Mouse (Mus musculus) liver, adult (tissue): ENCODE measurements at regions not wholly inside any gene's neighbourhood (a gene's known extent, or its start where the extent isn't known, plus 50 kb on each side); places are given as distances from the start of the nearest gene placed in this dataset.

Source experiments
- GATA4 ChIP-seq: IDR thresholded peaks from 2 replicates; pipeline ENCODE4 v1.6.1; 2014; ENCODE audit warnings: mild to moderate bottlenecking, low read length; ENCODE audit not compliant: insufficient replicate concordance

DNA sequence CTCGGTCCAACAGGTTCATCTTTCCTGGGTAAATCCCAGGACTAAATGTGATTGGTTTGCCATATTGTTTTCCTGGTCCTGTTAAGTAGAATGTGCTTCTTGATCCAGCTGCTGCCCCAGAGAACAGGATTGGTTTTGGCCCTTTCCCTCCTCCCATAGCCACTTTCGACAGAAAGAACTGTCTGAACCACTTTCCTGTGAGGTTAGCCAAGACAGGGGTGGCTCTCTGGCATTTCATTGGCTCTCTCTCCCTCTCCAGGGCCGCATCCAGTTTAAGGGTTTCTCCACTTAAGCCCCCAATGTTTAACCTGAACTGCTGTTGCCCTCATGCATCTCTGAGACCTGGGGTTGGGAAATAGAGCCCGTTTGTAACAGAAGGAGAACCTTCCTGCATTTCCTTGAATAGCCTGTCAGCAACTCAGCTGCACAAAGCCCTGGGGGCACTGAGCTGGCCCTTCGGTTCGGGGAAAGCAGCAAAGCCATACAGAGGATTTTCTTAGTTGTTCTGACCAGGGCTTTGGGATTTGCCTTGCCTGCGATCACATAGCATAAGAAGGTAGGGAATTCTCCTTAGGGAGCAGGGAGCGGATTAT, 109.7 kb downstream of the Snx19 start:
- no peak for TF ChIP-seq GATA4

DNA sequence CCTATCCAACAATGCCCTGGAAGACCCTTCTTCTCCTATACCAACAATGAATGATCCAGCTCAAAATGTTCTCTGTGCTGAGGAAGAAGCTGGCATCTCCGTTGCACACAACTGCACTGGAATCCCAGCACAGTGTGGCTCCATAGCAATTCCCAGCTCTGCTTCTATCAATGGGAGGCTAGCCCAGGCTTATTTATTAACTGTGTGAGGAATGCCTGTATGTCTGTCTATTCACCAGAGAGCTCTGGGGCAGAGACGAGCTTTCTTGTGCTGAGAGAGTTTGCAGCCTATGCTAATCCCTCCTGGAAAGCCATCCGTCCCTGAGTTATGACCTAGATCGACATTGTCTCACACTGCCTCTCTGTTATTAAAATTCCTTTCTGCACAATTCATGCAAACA, 108.1 kb downstream of the Snx19 start:
- TF ChIP-seq GATA4, result no peak

DNA sequence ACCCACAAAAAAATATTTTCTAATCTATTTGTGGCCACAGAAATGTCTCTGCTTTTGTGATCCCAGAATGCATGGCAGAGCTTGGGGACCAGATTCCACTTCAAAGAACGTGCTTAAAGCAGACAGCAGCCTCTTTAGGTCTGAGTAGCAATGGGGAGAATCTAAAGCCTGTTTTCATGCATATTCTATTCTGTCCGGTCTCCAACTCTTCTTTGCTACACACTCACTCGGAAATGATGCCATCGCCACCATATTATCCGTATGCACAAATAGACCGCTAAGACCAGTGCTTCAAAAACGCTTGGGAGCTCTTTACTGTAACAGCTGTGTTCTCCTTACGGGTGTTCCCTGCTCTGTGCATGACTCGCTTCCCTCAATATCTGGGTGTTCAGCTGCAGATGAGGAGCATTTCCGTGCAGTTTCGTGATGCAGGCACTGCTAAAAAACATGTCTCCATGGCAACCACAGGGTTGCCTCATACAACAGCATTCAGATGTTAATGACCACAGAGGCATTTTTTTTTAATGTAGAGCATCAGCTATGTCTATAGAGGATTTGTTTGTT, 107.0 kb downstream of the Snx19 start:
- TF ChIP-seq GATA4, result no peak

DNA sequence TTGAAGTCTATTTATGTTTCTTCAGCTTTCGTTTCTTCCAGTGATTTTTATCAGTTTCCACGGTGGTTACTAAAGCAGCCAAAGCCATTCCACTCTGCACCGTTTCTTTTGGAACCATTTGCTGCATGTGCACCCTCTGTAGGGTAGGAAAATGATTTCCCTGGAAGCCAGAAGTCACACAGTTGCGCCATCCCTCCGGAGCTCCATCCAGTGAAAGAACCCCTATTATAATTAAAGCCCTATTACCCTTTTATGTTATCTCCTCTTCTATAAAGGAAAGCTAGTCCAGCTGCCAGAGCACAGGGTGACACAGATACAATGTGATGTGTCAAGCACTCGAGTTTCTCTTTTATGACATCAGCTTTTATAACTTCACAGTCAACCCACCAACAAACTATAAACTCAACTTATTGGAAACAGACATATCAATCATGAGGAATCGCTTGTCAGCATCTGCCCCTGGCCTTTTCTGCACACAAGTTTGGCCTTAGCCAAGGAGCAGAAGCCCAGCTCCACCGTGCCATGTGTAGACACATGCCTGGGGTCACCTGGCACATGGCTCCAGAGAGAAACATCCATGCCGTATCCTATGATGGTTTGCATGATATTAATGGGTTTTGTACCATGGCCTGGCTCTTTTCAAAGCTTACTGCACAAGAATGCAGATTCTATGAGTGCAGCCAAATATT, 106.3 kb downstream of the Snx19 start:
- TF ChIP-seq GATA4, result no peak

DNA sequence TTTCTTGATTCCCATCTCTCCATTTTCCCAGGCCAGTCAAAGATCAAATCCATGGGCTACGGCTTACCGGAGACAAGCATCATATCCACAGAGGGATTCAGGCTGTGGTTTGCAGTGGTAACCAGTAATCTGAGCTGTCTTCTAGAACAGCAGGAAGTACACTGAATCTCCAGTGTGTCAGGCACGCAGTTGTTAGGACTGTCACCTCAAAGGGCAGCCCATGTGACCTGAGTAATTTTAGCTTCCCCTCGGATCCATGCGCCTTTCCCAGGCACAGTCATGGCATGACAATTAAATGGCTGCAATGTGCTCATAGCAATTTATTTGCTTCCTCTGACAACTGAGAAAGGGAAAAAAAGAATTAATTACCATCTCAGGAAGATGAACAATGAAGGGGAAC, 98.2 kb downstream of the Snx19 start:
- no peak for TF ChIP-seq GATA4

DNA sequence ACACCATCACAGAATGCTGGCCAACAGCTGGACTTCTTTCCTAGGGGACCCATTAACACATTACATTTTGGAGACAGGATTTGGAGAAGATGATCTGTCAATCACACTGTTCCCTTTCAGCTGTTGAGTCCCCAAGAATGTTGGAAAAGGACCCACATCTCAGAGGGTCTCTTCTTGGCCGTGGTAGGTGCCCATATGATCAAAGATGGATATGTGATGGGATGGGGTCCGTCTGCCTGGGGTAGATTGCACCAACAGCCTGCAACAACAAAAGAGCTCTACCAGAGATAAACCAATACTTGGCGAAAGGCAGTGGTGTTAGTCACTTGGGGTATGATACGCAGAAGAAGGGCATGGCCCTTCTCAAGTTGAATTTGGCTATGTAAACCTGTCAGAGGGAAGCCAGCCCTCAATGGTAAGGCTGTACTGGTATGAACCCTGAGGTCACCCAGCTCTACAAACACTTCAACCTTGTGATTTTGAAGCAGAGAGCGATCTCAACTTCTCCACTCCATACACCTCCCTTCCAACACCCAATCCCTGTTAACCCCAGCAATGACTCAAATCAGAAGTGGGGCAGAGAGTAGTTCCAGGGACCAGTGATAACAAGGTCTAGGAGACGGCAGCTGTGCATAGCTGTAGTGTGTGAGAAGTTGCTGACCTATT, 97.6 kb downstream of the Snx19 start:
- no peak for TF ChIP-seq GATA4

DNA sequence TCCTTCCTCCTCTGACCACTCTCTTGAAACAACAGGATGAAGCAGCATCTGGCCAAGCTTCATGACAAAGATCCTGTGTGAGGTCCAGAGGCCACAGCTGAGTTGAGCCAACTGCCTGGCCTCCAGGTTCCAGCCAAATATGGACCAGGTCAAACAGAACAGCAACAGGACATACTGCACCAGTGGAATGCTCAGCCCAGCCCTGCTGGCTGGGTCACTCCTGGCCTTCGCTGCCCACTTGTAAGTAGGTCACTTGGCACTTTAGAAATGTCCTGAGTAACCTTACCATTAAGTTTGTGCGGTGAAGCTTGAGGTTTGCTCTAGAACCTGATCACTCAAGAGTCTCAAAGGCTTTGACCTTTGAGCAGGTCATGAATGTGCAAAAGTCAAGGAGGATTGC, 96.9 kb downstream of the Snx19 start:
- TF ChIP-seq GATA4, result no peak

DNA sequence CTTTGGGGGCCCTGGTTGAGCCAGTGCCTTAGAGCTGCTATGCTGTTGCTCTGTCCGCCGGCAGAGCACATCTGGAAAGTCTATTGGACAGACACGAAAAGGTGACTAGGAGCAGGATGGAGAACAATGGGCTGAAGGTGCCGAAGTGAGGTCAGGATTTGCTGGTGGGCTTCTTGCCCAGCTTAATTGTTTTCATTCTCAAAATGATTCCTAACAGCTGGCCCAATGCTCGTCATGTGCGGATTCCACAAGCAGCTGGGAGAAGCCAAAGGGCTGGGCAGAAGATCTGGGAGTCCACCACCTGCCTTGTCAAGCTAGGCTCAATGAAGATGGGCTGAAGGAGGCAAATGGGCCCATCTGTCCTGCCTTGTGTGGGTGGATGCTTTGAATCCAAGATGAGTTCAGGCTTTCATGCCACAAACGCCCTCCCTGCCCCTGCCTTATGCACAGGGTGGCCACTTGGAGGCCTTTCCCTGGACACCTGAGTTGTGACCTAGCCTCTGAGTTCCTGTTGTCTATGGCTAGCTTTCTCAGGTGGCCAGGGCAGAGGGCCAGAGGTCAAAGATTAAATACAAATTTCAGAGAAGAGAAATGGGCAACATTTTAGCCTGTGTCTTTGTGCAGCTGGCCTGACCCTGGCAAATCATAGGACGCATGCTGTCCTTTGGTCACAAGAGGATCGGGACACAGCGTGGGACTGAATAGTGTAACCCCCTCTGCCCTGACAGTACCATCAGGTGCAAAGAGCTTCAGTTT, 95.9 kb downstream of the Snx19 start:
- no peak for TF ChIP-seq GATA4

DNA sequence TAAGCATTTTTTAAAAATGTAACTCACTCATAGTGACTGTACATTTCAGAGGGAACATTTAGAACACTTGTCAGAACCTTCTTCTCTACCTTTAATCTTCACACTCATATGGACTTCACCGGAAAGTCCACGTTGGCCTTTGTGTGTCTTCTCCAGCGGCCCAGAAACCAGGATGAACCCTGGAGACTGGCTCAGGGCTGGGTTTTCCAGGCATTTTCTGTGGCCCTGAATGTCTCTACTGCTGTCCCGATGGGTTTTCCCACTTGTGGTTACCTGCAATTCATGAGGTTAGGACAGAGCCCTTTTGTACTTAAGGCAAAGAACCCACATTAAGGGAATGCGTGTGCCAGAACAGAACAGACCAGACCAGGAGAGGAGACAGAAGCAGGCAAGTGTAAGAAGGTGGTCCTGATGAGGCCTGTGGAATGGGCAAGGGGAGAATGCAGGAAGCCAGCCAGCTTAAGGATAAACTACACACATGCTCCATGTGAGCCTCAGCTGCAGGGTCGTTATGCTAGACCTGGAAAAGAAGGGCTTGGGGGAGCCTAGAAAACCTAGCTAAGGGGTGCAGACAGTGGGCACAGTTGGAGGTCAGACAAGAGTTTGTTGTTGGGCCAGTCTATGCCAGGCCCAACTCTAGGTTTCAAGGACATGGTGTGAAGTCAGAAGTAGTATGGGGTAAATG, 94.8 kb downstream of the Snx19 start:
- no peak for TF ChIP-seq GATA4

DNA sequence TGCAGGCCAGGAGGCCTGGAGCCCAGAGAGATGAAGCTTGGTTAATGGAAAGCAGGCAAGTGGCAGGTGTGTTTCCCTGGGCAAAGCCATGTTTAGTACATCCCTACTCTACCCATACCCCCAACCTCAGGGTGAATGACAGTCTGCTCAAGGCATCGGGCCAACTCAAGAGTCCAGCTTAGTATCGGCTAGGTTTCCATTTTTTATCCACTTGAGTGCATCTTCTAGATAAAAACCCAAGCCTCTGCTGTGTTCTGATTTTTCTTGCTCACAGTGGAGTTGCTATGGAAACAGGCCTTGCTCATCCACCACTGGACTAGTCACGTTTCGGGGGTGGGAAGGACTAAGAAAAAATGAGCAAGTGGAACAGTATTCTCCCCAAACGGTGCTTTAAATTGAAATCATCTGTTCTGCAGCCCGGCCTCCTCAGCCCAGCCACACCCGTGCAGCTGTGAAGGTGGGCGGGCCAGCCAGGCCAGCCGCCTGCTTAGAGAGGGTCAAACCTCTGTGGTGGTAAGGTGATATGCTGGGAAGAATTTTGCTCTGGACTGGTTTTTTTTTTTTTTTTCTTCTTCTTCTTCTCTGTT, 94.0 kb downstream of the Snx19 start:
- TF ChIP-seq GATA4, result no peak

DNA sequence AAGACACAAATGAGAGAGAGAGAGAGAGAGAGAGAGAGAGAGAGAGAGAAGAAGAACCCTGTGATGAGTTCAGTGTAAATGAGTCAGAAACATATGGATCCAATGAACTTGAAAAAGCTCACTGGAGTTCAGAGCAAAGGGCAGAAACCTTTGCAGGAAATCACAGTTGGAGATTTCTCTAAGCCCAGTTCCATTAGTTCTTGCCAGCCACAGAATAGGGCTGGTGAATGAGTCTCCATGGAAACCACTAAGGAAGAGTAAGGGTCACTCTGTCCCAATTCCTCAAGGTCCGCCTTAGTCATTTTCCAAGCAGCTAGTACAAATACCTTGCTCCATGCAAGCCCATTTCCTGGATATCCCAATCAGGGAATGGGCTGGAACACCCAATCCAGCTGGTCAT, 93.2 kb downstream of the Snx19 start:
- no peak for TF ChIP-seq GATA4

DNA sequence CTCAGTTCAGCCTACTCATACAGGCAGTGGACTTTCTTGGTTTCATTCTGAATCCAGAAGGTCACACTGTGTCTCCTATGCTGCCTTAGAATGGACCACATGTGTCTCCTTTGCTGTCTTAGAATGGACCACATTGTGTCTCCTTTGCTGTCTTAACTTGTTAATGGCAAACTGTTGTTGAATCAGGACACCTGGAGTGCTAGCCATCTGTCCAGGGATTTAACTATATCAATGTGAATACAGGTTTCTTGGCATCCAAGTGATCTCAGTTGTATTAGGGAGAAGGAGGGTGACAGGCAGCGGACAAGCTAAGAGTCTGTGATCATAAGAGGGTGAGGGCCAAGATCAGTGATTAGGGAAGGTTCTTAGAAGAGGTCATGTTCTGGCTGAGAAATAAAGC, 92.3 kb downstream of the Snx19 start:
- no peak for TF ChIP-seq GATA4
